Mouse (Mus musculus) heart, embryonic 11.5 days (tissue): ENCODE data around the gene Plscr5. TPM values are rescaled to one million over a fixed set of nuclear protein-coding genes. Genes with fewer than 3 reads are reported as not detected.

ENCODE experiments used
- ATAC-seq: fragments of 200-750 bp; cut with Nextera tagmentation; replicated peaks from 2 replicates; pipeline ENCODE4 v1.8.0; 2017; ENCODE audit warnings: moderate library complexity; ENCODE audit not compliant: insufficient number of reproducible peaks, low FRiP score, low TSS enrichment
- H3K27ac ChIP-seq: fragments of 300-500 bp; sonication (generic); 2 replicates; pipeline ENCODE4 v1.5.1; 2014; ENCODE audit warnings: mild to moderate bottlenecking, low read depth, low read length
- H3K27me3 ChIP-seq: fragments of 300-500 bp; sonication (generic); 2 replicates; pipeline ENCODE4 v1.6.1; 2014; ENCODE audit warnings: mild to moderate bottlenecking, low read length, mixed read lengths; ENCODE audit not compliant: control insufficient read depth, insufficient read depth
- H3K36me3 ChIP-seq: fragments of 300-500 bp; sonication (generic); 2 replicates; pipeline ENCODE4 v1.6.1; 2014; ENCODE audit warnings: mild to moderate bottlenecking, low read length, moderate library complexity, mixed read lengths; ENCODE audit not compliant: control insufficient read depth, insufficient read depth
- H3K4me1 ChIP-seq: fragments of 300-500 bp; sonication (generic); 2 replicates; pipeline ENCODE4 v1.6.1; 2014; ENCODE audit warnings: low read length; ENCODE audit not compliant: control insufficient read depth, insufficient read depth
- H3K4me2 ChIP-seq: fragments of 300-500 bp; sonication (generic); 2 replicates; pipeline ENCODE4 v1.6.1; 2014; ENCODE audit warnings: mild to moderate bottlenecking, moderate library complexity
- H3K4me3 ChIP-seq: fragments of 300-500 bp; sonication (generic); 2 replicates; pipeline ENCODE4 v1.5.1; 2014; ENCODE audit warnings: low read depth, low read length
- H3K9ac ChIP-seq: fragments of 300-500 bp; sonication (generic); 2 replicates; pipeline ENCODE4 v1.6.1; 2014; ENCODE audit warnings: mild to moderate bottlenecking, low read depth, low read length, moderate library complexity
- H3K9me3 ChIP-seq: fragments of 300-500 bp; sonication (generic); replicated peaks from 2 replicates; pipeline ENCODE4 v1.6.1; 2016; ENCODE audit warnings: low read length; ENCODE audit not compliant: control insufficient read depth
- WGBS: fragments of 180-500 bp; shearing (Covaris S2); extraction: QIAGEN DNeasy Blood & Tissue Kit; methylation state at CpG from one replicate; pipeline ENCODE4 v1.1.7; 2014; ENCODE audit not compliant: insufficient replicate concordance; 5-methylcytosine and 5-hydroxymethylcytosine counted together
- polyA plus RNA-seq: library from polyadenylated mRNA; unstranded; fragments of >200 nt; fragmentation: Nextera tagmentation; extraction: Ambion mirVana; gene quantifications from 2 replicates; pipeline ENCODE4 v1.2.1, GENCODE M21; 2014

The Plscr5 gene
- polyA plus RNA-seq, 1 experiment from 2014 or later, result not detected

DNA sequence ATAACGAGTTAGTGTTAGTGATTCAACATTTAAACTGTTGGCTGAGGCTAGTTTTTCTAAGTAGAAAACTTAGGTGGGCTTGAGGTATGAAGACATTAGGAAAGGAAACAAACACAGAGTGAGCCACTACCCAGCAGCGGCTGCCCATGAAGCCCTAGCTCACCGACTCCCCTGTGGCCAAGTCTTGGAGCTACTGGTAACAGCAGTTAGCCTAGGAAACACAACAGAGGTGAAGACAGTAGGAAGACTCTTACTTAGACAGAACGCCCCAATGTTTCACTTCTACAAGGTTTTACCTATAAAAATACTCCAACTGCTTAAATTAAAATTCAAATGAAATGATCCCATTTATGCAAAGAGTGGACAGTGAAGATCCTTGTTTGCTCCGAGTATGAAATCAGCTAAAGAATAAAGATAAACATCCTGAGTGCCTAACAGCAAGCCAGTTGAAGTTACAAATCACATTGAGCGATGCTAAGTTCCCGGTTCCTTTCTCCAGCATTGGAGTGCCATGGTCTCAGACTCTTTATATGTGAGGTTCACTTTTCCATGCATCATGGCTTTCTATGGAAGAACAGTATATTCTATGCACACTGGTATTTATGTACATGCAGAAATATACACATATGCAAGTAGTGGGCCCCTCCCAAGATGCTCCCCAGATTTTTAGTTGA lies 56.2 kb downstream of the Plscr5 start:
- WGBS, result 73% methylated on average over 7 of the region's 7 CpGs
- peaks cover 8% of the 10 kb centered on the region for H3K4me1 ChIP-seq
- H3K27me3 ChIP-seq, result no peaks in the 10 kb centered on the region
- no peak overlapping the region for H3K9ac ChIP-seq
- H3K9me3 ChIP-seq, result no peaks in the 10 kb centered on the region
- H3K36me3 ChIP-seq, result no peaks in the 10 kb centered on the region
- no peak overlapping the region for H3K4me3 ChIP-seq
- no peak for ATAC-seq
- H3K27ac ChIP-seq, result no peak overlapping the region
- no peak overlapping the region for H3K4me2 ChIP-seq

DNA sequence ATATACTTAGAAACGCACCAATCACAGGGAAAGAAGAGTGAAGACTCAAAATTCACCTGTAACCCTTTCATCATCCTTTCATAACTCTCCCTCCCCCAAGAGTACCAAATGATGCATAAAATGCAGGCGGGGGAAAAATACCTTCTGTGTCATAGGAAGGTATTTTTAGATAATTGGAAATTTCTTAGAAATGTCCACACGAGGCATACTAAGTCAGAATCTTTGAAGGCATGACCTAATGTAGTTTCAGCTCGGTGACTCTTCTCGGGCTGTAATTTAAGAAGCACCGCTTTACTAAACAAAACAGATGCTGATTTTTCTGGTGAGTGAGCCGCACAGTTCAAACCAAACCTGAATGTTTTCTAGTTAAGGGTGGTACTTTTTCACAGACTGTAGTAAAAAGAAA lies 56.7 kb downstream of the Plscr5 start, which contains the start of gene Plscr1:
Gene Plscr1, plus strand, starts transcription at position 304 of the 406 bp plus-strand sequence.
- H3K4me1 ChIP-seq, result peaks cover 8% of the 10 kb centered on the region
- H3K27ac ChIP-seq, result peak within 1 kb of the TSS; percentile 97
- peak within 1 kb of the TSS; percentile 75 for H3K4me3 ChIP-seq
- H3K9me3 ChIP-seq, result no peaks in the 10 kb centered on the region
- no peaks in the 10 kb centered on the region for H3K27me3 ChIP-seq
- peak within 1 kb of the TSS; percentile 85 for H3K9ac ChIP-seq
- no peak for ATAC-seq
- H3K36me3 ChIP-seq, result no peaks in the 10 kb centered on the region
- 47% methylated on average over 7 of the region's 7 CpGs for WGBS
- peak within 1 kb of the TSS; percentile 69 for H3K4me2 ChIP-seq

DNA sequence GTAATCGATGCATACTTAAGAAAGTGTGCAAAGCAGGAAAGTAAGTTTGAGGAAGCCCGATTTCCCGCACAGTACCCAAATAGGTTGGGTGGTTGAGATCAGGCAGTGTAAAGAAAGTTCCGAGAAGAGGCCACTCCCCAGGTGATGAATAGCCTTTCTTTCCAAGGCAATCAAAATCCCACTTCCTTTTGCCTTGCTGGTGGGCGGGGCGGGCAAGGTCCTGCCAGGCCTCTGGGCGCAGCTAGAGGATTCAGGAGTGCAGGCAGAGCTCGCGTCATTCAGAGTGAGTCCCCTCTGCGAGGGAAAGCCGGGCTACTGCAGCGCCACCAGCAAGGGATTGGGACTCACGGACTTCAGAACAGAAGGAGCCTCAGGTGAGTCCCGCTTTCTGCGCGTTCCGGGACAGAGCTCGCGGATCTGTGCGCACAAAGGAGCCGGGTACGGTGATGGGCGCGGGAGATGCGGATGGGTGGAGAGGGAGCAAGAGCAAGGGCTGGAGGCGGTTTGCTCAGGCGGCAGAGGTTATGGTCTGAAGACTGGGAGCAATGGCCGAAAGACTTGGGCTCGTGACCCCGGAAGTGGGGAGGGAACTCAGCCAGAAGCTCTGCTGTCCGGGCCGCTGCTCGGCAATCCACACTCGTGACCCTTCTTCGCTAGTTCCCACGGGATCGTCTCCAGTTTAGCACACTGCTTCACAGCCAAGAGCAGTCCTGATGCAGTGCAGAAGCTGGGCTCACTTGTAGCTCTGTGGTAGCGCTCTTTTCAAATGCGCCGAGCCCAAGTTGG lies 57.4 kb downstream of the Plscr5 start:
- H3K27ac ChIP-seq, result peak overlapping the region; percentile 97
- peak overlapping the region; percentile 69 for H3K4me2 ChIP-seq
- WGBS, result under 1% methylated on average over 40 of the region's 40 CpGs
- H3K9me3 ChIP-seq, result no peaks in the 10 kb centered on the region
- peaks cover 8% of the 10 kb centered on the region for H3K4me1 ChIP-seq
- no peaks in the 10 kb centered on the region for H3K27me3 ChIP-seq
- no peaks in the 10 kb centered on the region for H3K36me3 ChIP-seq
- peak overlapping the region; percentile 75 for H3K4me3 ChIP-seq
- peak; percentile 88 for ATAC-seq
- peak overlapping the region; percentile 85 for H3K9ac ChIP-seq

DNA sequence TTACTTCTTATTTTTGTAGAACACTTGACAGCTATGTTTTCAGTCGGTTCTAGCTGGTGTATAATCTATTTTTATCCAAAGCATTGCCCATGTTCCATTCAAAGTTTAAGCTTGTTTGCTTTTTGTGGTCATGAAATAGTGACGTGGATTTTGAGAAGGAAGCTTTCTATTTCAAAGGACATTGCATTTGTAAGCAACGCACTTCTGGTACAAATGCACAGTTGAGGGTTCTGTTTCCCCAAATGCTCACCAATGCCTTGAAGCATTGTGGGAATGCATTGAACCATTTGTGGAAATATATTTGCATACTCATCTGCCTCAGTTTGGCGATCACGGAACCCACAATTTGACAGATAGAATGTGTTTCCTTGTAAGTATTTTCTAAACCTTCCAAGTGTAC lies 60.0 kb downstream of the Plscr5 start:
- Histone ChIP-seq H3K4me1 (peaks cover 8% of the 10 kb centered on the region), H3K4me2 (no peak overlapping the region), H3K4me3 (no peak overlapping the region), H3K9ac (no peak overlapping the region), H3K27me3 (no peaks in the 10 kb centered on the region), H3K36me3 (no peaks in the 10 kb centered on the region), H3K27ac (no peak overlapping the region), H3K9me3 (no peaks in the 10 kb centered on the region)
- ATAC-seq, result no peak
- 82% methylated on average over 5 of the region's 5 CpGs for WGBS

DNA sequence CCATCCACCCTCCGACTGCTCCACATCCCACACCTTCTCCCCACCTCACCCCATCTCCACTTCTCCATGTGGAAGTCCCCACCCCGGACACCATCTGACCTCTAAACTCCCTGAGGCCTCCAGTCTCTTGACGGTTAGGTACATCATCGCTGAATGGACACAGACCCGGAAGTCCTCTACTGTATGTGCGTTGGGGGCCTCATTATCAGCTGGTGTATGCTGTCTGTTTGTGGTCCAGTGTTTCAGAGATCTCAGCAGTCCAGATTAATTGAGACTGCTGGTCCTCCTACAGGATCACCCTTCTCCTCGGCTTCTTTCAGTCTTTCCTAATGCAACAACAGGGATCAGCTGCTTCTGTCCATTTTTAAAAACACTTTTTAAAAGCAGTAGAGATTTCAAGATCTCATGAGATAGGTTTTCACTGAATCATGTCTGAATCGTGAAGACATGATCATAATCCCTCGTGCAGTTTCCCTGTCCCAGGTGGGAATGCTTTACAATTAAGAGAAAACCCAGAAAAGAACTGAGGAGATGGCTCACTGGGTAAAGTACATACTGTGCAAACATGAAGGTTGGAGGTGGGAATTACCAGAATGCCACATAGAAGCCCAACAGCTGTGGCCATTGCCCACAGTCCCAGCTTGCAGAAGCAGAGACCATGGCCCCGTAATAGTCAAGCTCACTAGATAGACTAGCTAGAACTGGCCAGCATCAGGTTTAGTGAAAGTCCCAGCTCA lies 61.0 kb downstream of the Plscr5 start:
- no peak overlapping the region for H3K9ac ChIP-seq
- 84% methylated on average over 10 of the region's 10 CpGs for WGBS
- no peak for ATAC-seq
- H3K27me3 ChIP-seq, result no peaks in the 10 kb centered on the region
- H3K36me3 ChIP-seq, result no peaks in the 10 kb centered on the region
- H3K4me3 ChIP-seq, result no peak overlapping the region
- no peaks in the 10 kb centered on the region for H3K9me3 ChIP-seq
- H3K4me2 ChIP-seq, result no peak overlapping the region
- H3K27ac ChIP-seq, result no peak overlapping the region
- peaks cover 8% of the 10 kb centered on the region for H3K4me1 ChIP-seq

Other genes starting within 250 kb of the Plscr5 start
- 40.1 and 41.2 TPM in 2 replicates for gene Plscr1, start 56.8 kb downstream of the Plscr5 start, polyA plus RNA-seq
- 3.4 and 5.1 TPM in 2 replicates for gene Plscr2, start 82.7 kb downstream of the Plscr5 start, polyA plus RNA-seq
- gene 1700057G04Rik, start 116.4 kb downstream of the Plscr5 start, polyA plus RNA-seq, result not detected in 2 replicates